Mouse (Mus musculus): ENCODE measurements around the gene Hexb. TPM values are rescaled to one million over a fixed set of nuclear protein-coding genes. Genes with fewer than 3 reads are reported as not detected.
A peak's percentile ranks its signal among the peaks of the same experiment; 100 is the strongest.

The Hexb gene
- polyA plus RNA-seq, 1 experiment from 2014 or later: 26.1 TPM

GRCm38 (mm10) chr13:97233092-97233491 lies 34.9 kb upstream of the Hexb start:
- Histone ChIP-seq H3K27ac (ENCODE audit: low read depth, low read length) (no peak overlapping the region), H3K9ac (ENCODE audit: low read length) (no peak overlapping the region), H3K4me2 (no peak overlapping the region), H3K4me1 (ENCODE audit: control insufficient read depth, insufficient read depth, low read length) (0 out of 2 replicates have a peak, but pooled peaks cover 4% of the 10 kb centered on the region), H3K9me3 (ENCODE audit: control insufficient read depth, low read length) (no peaks in the 10 kb centered on the region), H3K36me3 (ENCODE audit: control insufficient read depth, insufficient read depth, low read length) (no peaks in the 10 kb centered on the region), H3K4me3 (ENCODE audit: low read depth, low read length) (no peak overlapping the region), H3K27me3 (ENCODE audit: control insufficient read depth, insufficient read depth, low read length) (no peaks in the 10 kb centered on the region)
- ATAC-seq (ENCODE audit: low FRiP score) (no peak), DNase-seq (ENCODE audit: low spot score, missing footprints) (no peak)
- 72% methylated on average over 2 of the region's 2 CpGs for WGBS

GRCm38 (mm10) chr13:97230101-97230500 lies 31.9 kb upstream of the Hexb start:
- DNase-seq (ENCODE audit: low spot score, missing footprints) (peak; percentile 4), ATAC-seq (ENCODE audit: low FRiP score) (no peak)
- Histone ChIP-seq H3K27me3 (ENCODE audit: control insufficient read depth, insufficient read depth, low read length) (no peaks in the 10 kb centered on the region), H3K9ac (ENCODE audit: low read length) (no peak overlapping the region), H3K9me3 (ENCODE audit: control insufficient read depth, low read length) (no peaks in the 10 kb centered on the region), H3K4me3 (ENCODE audit: low read depth, low read length) (no peak overlapping the region), H3K4me1 (ENCODE audit: control insufficient read depth, insufficient read depth, low read length) (no peaks in the 10 kb centered on the region), H3K36me3 (ENCODE audit: control insufficient read depth, insufficient read depth, low read length) (no peaks in the 10 kb centered on the region), H3K4me2 (no peak overlapping the region), H3K27ac (ENCODE audit: low read depth, low read length) (no peak overlapping the region)
- 76% methylated on average over 3 of the region's 3 CpGs for WGBS

GRCm38 (mm10) chr13:97227795-97228194 lies 29.6 kb upstream of the Hexb start:
- Histone ChIP-seq H3K27me3 (ENCODE audit: control insufficient read depth, insufficient read depth, low read length) (no peaks in the 10 kb centered on the region), H3K36me3 (ENCODE audit: control insufficient read depth, insufficient read depth, low read length) (no peaks in the 10 kb centered on the region), H3K9me3 (ENCODE audit: control insufficient read depth, low read length) (no peaks in the 10 kb centered on the region), H3K4me1 (ENCODE audit: control insufficient read depth, insufficient read depth, low read length) (no peaks in the 10 kb centered on the region), H3K27ac (ENCODE audit: low read depth, low read length) (no peak overlapping the region), H3K4me3 (ENCODE audit: low read depth, low read length) (no peak overlapping the region), H3K9ac (ENCODE audit: low read length) (no peak overlapping the region), H3K4me2 (no peak overlapping the region)
- no peak for ATAC-seq (ENCODE audit: low FRiP score)
- peak; percentile 39 for DNase-seq (ENCODE audit: low spot score, missing footprints)
- 91% methylated on average over 3 of the region's 3 CpGs for WGBS

GRCm38 (mm10) chr13:97225130-97225529 lies 27.0 kb upstream of the Hexb start:
- DNase-seq (ENCODE audit: low spot score, missing footprints) (no peak), ATAC-seq (ENCODE audit: low FRiP score) (no peak)
- Histone ChIP-seq H3K4me3 (ENCODE audit: low read depth, low read length) (no peak overlapping the region), H3K4me1 (ENCODE audit: control insufficient read depth, insufficient read depth, low read length) (no peaks in the 10 kb centered on the region), H3K27me3 (ENCODE audit: control insufficient read depth, insufficient read depth, low read length) (no peaks in the 10 kb centered on the region), H3K9me3 (ENCODE audit: control insufficient read depth, low read length) (no peaks in the 10 kb centered on the region), H3K36me3 (ENCODE audit: control insufficient read depth, insufficient read depth, low read length) (no peaks in the 10 kb centered on the region), H3K4me2 (no peak overlapping the region), H3K27ac (ENCODE audit: low read depth, low read length) (no peak overlapping the region), H3K9ac (ENCODE audit: low read length) (no peak overlapping the region)
- 81% methylated on average over 17 of the region's 17 CpGs for WGBS

- DNase-seq (ENCODE audit: low spot score, missing footprints): no peak
- Histone ChIP-seq H3K4me3 (ENCODE audit: low read depth, low read length) (no peak overlapping the region), H3K4me2 (no peak overlapping the region), H3K9ac (ENCODE audit: low read length) (no peak overlapping the region), H3K27me3 (ENCODE audit: control insufficient read depth, insufficient read depth, low read length) (no peaks in the 10 kb centered on the region), H3K27ac (ENCODE audit: low read depth, low read length) (no peak overlapping the region), H3K4me1 (ENCODE audit: control insufficient read depth, insufficient read depth, low read length) (no peaks in the 10 kb centered on the region), H3K9me3 (ENCODE audit: control insufficient read depth, low read length) (no peaks in the 10 kb centered on the region), H3K36me3 (ENCODE audit: control insufficient read depth, insufficient read depth, low read length) (no peaks in the 10 kb centered on the region)
- WGBS: 83% methylated on average over 10 of the region's 10 CpGs
- ATAC-seq (ENCODE audit: low FRiP score): no peak
Measured at GRCm38 (mm10) chr13:97224341-97224982, 26.3 kb upstream of the Hexb start.

GRCm38 (mm10) chr13:97223856-97224255 lies 25.7 kb upstream of the Hexb start:
- H3K4me2 ChIP-seq: no peak overlapping the region
- no peaks in the 10 kb centered on the region for H3K4me1 ChIP-seq (ENCODE audit: control insufficient read depth, insufficient read depth, low read length)
- no peak for DNase-seq (ENCODE audit: low spot score, missing footprints)
- no peaks in the 10 kb centered on the region for H3K36me3 ChIP-seq (ENCODE audit: control insufficient read depth, insufficient read depth, low read length)
- 90% methylated on average over 8 of the region's 8 CpGs for WGBS
- no peaks in the 10 kb centered on the region for H3K27me3 ChIP-seq (ENCODE audit: control insufficient read depth, insufficient read depth, low read length)
- ATAC-seq (ENCODE audit: low FRiP score): no peak
- H3K9me3 ChIP-seq (ENCODE audit: control insufficient read depth, low read length): no peaks in the 10 kb centered on the region
- H3K4me3 ChIP-seq (ENCODE audit: low read depth, low read length): no peak overlapping the region
- H3K9ac ChIP-seq (ENCODE audit: low read length): no peak overlapping the region
- no peak overlapping the region for H3K27ac ChIP-seq (ENCODE audit: low read depth, low read length)

- Histone ChIP-seq H3K9ac (ENCODE audit: low read length) (no peak overlapping the region), H3K27ac (ENCODE audit: low read depth, low read length) (no peak overlapping the region), H3K4me2 (no peak overlapping the region), H3K4me3 (ENCODE audit: low read depth, low read length) (no peak overlapping the region), H3K9me3 (ENCODE audit: control insufficient read depth, low read length) (no peaks in the 10 kb centered on the region), H3K27me3 (ENCODE audit: control insufficient read depth, insufficient read depth, low read length) (no peaks in the 10 kb centered on the region), H3K4me1 (ENCODE audit: control insufficient read depth, insufficient read depth, low read length) (no peaks in the 10 kb centered on the region), H3K36me3 (ENCODE audit: control insufficient read depth, insufficient read depth, low read length) (no peaks in the 10 kb centered on the region)
- 90% methylated on average over 3 of the region's 3 CpGs for WGBS
- no peak for ATAC-seq (ENCODE audit: low FRiP score)
- no peak for DNase-seq (ENCODE audit: low spot score, missing footprints)
Measured at GRCm38 (mm10) chr13:97220022-97220421, 21.9 kb upstream of the Hexb start.

- DNase-seq (ENCODE audit: low spot score, missing footprints) (no peak), ATAC-seq (ENCODE audit: low FRiP score) (no peak)
- Histone ChIP-seq H3K27me3 (ENCODE audit: control insufficient read depth, insufficient read depth, low read length) (no peaks in the 10 kb centered on the region), H3K4me2 (no peak overlapping the region), H3K9me3 (ENCODE audit: control insufficient read depth, low read length) (no peaks in the 10 kb centered on the region), H3K9ac (ENCODE audit: low read length) (no peak overlapping the region), H3K36me3 (ENCODE audit: control insufficient read depth, insufficient read depth, low read length) (no peaks in the 10 kb centered on the region), H3K27ac (ENCODE audit: low read depth, low read length) (no peak overlapping the region), H3K4me1 (ENCODE audit: control insufficient read depth, insufficient read depth, low read length) (no peaks in the 10 kb centered on the region), H3K4me3 (ENCODE audit: low read depth, low read length) (no peak overlapping the region)
- WGBS: 86% methylated on average over 5 of the region's 5 CpGs
Measured at GRCm38 (mm10) chr13:97216196-97216595, 18.0 kb upstream of the Hexb start.

GRCm38 (mm10) chr13:97215563-97215962 lies 17.4 kb upstream of the Hexb start:
- no peaks in the 10 kb centered on the region for H3K36me3 ChIP-seq (ENCODE audit: control insufficient read depth, insufficient read depth, low read length)
- H3K4me3 ChIP-seq (ENCODE audit: low read depth, low read length): no peak overlapping the region
- no peaks in the 10 kb centered on the region for H3K27me3 ChIP-seq (ENCODE audit: control insufficient read depth, insufficient read depth, low read length)
- DNase-seq (ENCODE audit: low spot score, missing footprints) (peak; percentile 72), ATAC-seq (ENCODE audit: low FRiP score) (peak; percentile 47; the same call in 1 of the 2 replicates)
- 46% methylated on average over 4 of the region's 4 CpGs for WGBS
- H3K4me2 ChIP-seq: no peak overlapping the region
- H3K4me1 ChIP-seq (ENCODE audit: control insufficient read depth, insufficient read depth, low read length): no peaks in the 10 kb centered on the region
- no peak overlapping the region for H3K27ac ChIP-seq (ENCODE audit: low read depth, low read length)
- no peaks in the 10 kb centered on the region for H3K9me3 ChIP-seq (ENCODE audit: control insufficient read depth, low read length)
- H3K9ac ChIP-seq (ENCODE audit: low read length): no peak overlapping the region
